Mouse (Mus musculus) liver, embryonic 14.5 days (tissue): ENCODE measurements around the gene Btbd19. TPM values are rescaled to one million over a fixed set of nuclear protein-coding genes. Genes with fewer than 3 reads are reported as not detected.

Source experiments
- ATAC-seq: fragments of 200-750 bp; cut with Nextera tagmentation; 2 replicates; pipeline ENCODE4 v1.8.0; 2017; ENCODE audit warnings: moderate number of reproducible peaks, mild to moderate bottlenecking, moderate library complexity; ENCODE audit not compliant: insufficient read depth
- DNase-seq, 3 experiments: peaks; one replicate each; pipeline ENCODE4 v3.0.0-alpha.2; 2012 to 2013; ENCODE audit warnings: low read depth in 3 of 3, low spot score in 3 of 3
- H3K27ac ChIP-seq: fragments of 300-500 bp; sonication (generic); 2 replicates; pipeline ENCODE4 v1.5.1; 2014; ENCODE audit warnings: moderate library complexity, mild to moderate bottlenecking, control low read depth, inconsistent platforms
- H3K27me3 ChIP-seq: fragments of 300-500 bp; sonication (generic); 2 replicates; pipeline ENCODE4 v1.6.1; 2014; ENCODE audit warnings: mild to moderate bottlenecking, low read length, moderate library complexity; ENCODE audit not compliant: control insufficient read depth, insufficient read depth
- H3K36me3 ChIP-seq: fragments of 300-500 bp; sonication (generic); replicated peaks from 2 replicates; pipeline ENCODE4 v1.6.1; 2014; ENCODE audit warnings: low read depth; ENCODE audit not compliant: control insufficient read depth, insufficient read depth
- H3K4me1 ChIP-seq, 2 experiments: fragments of 200-500 bp in 1 of 2; fragments of 300-500 bp in 1 of 2; sonication (generic) in 1 of 2; replicated peaks; 2 replicates each; pipeline ENCODE4 v1.6.1; 2012 to 2014; ENCODE audit warnings: antibody characterized with exemption in 1 of 2, inconsistent platforms in 1 of 2, low read length in 1 of 2; ENCODE audit not compliant: control insufficient read depth in 2 of 2, insufficient read depth in 2 of 2
- H3K4me2 ChIP-seq: fragments of 300-500 bp; sonication (generic); 2 replicates; pipeline ENCODE4 v1.6.1; 2014; ENCODE audit warnings: low read depth, mild to moderate bottlenecking, control low read depth, moderate library complexity
- H3K4me3 ChIP-seq, 2 experiments: fragments of 200-500 bp in 1 of 2; fragments of 300-500 bp in 1 of 2; sonication (generic) in 1 of 2; 2 replicates each; pipeline ENCODE4 v1.5.1; 2012 to 2014; ENCODE audit warnings: low read depth in 2 of 2, low read length in 2 of 2, mild to moderate bottlenecking in 2 of 2, control low read depth in 1 of 2, inconsistent platforms in 1 of 2, moderate library complexity in 1 of 2; ENCODE audit not compliant: insufficient read depth in 1 of 2
- H3K9ac ChIP-seq: fragments of 300-500 bp; sonication (generic); replicated peaks from 2 replicates; pipeline ENCODE4 v1.6.1; 2014; ENCODE audit warnings: mild to moderate bottlenecking, control low read depth, moderate library complexity
- H3K9me3 ChIP-seq: fragments of 300-500 bp; sonication (generic); 2 replicates; pipeline ENCODE4 v1.6.1; 2016; ENCODE audit warnings: low read length, mixed read lengths; ENCODE audit not compliant: control insufficient read depth
- CTCF ChIP-seq: IDR thresholded peaks from 2 replicates; pipeline ENCODE4 v1.5.1; 2016; ENCODE audit warnings: antibody characterized with exemption, low read depth, control low read depth
- EP300 ChIP-seq: IDR thresholded peaks from 2 replicates; pipeline ENCODE4 v1.6.1; 2016; ENCODE audit warnings: antibody characterized with exemption, low read depth
- WGBS: fragments of 180-500 bp; shearing (Covaris S2); extraction: QIAGEN DNeasy Blood & Tissue Kit; methylation state at CpG from one replicate; pipeline ENCODE4 v1.1.7; 2014; ENCODE audit not compliant: insufficient replicate concordance; 5-methylcytosine and 5-hydroxymethylcytosine counted together
- polyA plus RNA-seq, 2 experiments: library from polyadenylated mRNA; depleted of rRNA in 1 of 2; stranded (reverse) in 1 of 2; unstranded in 1 of 2; fragments of >200 nt; fragmentation: Nextera tagmentation in 1 of 2; extraction: Ambion mirVana in 1 of 2; gene quantifications; 2 replicates each; pipeline versions ENCODE4 v1.2.1 to v1.2.3; 2012 to 2014

Gene Btbd19
- polyA plus RNA-seq, 2 experiments: 2.3 to 2.9 TPM

GRCm38 (mm10) chr4:117120445-117121414, 4.8 kb downstream of the Btbd19 start:
- under 1% methylated on average over 69 of the region's 69 CpGs for WGBS
- H3K4me3 ChIP-seq: peak overlapping the region; percentile 81 to 89
- H3K36me3 ChIP-seq: no peaks in the 10 kb centered on the region
- peak; percentile 98 for TF ChIP-seq CTCF
- 0 out of 2 replicates have a peak, but pooled peaks have one; percentile 11 for TF ChIP-seq EP300
- no peaks in the 10 kb centered on the region for H3K9me3 ChIP-seq
- peak; percentile 88 for ATAC-seq
- H3K9ac ChIP-seq: peak overlapping the region; percentile 74
- peak overlapping the region; percentile 99 for H3K4me2 ChIP-seq
- H3K27ac ChIP-seq: peak overlapping the region; percentile 60
- peaks cover 19 to 25% of the 10 kb centered on the region in 2 experiments for H3K4me1 ChIP-seq
- H3K27me3 ChIP-seq: no peaks in the 10 kb centered on the region
- DNase-seq: peak; percentile 84 to 88 (median 88)

- WGBS: 4% methylated on average over 10 of the region's 10 CpGs
- no peaks in the 10 kb centered on the region for H3K27me3 ChIP-seq
- TF ChIP-seq EP300 (no peak), CTCF (no peak)
- no peaks in the 10 kb centered on the region for H3K36me3 ChIP-seq
- peak overlapping the region; percentile 81 to 89 for H3K4me3 ChIP-seq
- H3K4me2 ChIP-seq: peak overlapping the region; percentile 99
- H3K9ac ChIP-seq: peak overlapping the region; percentile 74
- no peak for ATAC-seq
- no peaks in the 10 kb centered on the region for H3K9me3 ChIP-seq
- H3K4me1 ChIP-seq: peaks cover 12 to 18% of the 10 kb centered on the region in 2 experiments
- DNase-seq: no peak
- peak overlapping the region; percentile 60 for H3K27ac ChIP-seq
These were observed 5.5 kb downstream of the Btbd19 start for GRCm38 (mm10) chr4:117120052-117120444.

- Histone ChIP-seq H3K27ac (no peak overlapping the region), H3K9ac (peak overlapping the region; percentile 21), H3K27me3 (no peaks in the 10 kb centered on the region), H3K4me2 (peak overlapping the region; percentile 99), H3K4me3 (peak overlapping the region; percentile 81 to 89), H3K4me1 (peaks cover 8 to 14% of the 10 kb centered on the region in 2 experiments), H3K9me3 (no peaks in the 10 kb centered on the region), H3K36me3 (no peaks in the 10 kb centered on the region)
- 70% methylated on average over 5 of the region's 5 CpGs for WGBS
- TF ChIP-seq EP300 (no peak), CTCF (no peak)
- ATAC-seq: no peak
- no peak for DNase-seq
These were observed 5.9 kb downstream of the Btbd19 start for GRCm38 (mm10) chr4:117119636-117120035.

GRCm38 (mm10) chr4:117117931-117118330, 7.6 kb downstream of the Btbd19 start:
- H3K9me3 ChIP-seq: no peaks in the 10 kb centered on the region
- no peak overlapping the region for H3K27ac ChIP-seq
- no peak overlapping the region for H3K4me3 ChIP-seq
- peaks cover 6% of the 10 kb centered on the region in 2 experiments; a peak in 3 of 4 replicates for H3K4me1 ChIP-seq
- no peak overlapping the region for H3K4me2 ChIP-seq
- no peak overlapping the region for H3K9ac ChIP-seq
- 77% methylated on average over 7 of the region's 7 CpGs for WGBS
- no peaks in the 10 kb centered on the region for H3K27me3 ChIP-seq
- DNase-seq (no peak), ATAC-seq (no peak)
- H3K36me3 ChIP-seq: no peaks in the 10 kb centered on the region
- TF ChIP-seq EP300 (no peak), CTCF (no peak)

- no peak overlapping the region for H3K9ac ChIP-seq
- TF ChIP-seq CTCF (no peak), EP300 (no peak)
- H3K4me3 ChIP-seq: no peak overlapping the region
- H3K36me3 ChIP-seq: no peaks in the 10 kb centered on the region
- no peaks in the 10 kb centered on the region for H3K9me3 ChIP-seq
- no peaks in the 10 kb centered on the region for H3K27me3 ChIP-seq
- no peak overlapping the region for H3K27ac ChIP-seq
- no peak overlapping the region for H3K4me2 ChIP-seq
- no peak for DNase-seq
- peaks cover 6% of the 10 kb centered on the region in 2 experiments; a peak in 3 of 4 replicates for H3K4me1 ChIP-seq
- ATAC-seq: no peak
- 81% methylated on average over 5 of the region's 5 CpGs for WGBS
These were observed 9.9 kb downstream of the Btbd19 start for GRCm38 (mm10) chr4:117115592-117115991.
